Mouse (Mus musculus): ENCODE results near the gene Stpg3. TPM values are rescaled to one million over a fixed set of nuclear protein-coding genes. Genes with fewer than 3 reads are reported as not detected.

The Stpg3 gene
- total RNA-seq, 2 experiments from 2014 or later: not detected

DNA sequence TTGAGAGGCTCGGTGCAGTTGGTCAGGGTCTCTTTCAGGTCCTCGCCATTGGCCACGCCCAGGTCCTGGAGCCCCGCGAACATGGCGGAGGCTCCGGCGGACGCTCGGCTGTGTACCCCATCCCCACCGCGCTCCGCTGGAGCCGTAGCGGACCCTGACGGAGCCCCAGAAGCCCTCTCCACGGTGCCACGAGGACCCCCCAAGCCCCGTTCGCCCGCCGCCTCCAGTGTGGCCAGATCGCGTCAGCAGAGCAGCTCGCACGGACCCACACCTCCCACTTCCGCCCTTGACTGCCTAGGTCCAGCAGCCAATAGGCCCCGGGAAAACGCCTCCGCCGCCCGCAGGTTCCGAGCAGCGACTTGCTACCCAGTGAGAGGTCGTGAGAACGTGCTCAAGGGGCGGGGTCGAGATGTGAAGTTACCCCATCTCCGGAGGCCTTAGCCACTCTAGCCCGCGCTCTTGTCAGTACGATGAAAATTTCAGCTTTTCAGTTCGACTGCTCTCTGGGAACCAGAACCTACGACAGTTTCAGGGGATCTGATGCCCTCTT, 3.2 kb downstream of the Stpg3 start, which contains the start of gene Nelfb:
Gene Nelfb, minus strand, starts transcription at position 369 of the 550 bp plus-strand sequence.
- peak; percentile 99 for ATAC-seq (ENCODE audit: poor library complexity, severe bottlenecking)

DNA sequence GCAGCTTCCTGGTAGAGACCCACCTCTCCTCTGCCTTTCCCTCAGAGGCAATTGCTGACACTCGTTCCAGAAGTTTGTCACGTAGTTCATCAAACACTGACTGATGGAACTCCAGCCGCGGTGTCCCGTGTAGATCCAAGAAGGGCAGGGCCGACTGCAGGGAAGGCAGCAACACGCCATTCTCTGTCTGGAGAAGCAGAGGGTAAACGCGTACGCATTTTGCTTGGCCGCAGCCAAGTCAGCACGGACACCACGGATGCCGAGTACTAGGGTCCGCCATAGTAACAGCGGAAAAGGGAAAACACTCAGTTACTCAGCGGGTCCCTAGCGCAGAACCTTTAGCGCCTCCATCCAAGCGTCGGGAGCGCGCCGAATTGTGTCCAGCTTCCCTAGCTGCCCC, 3.8 kb downstream of the Stpg3 start:
- peak; percentile 19 for ATAC-seq (ENCODE audit: poor library complexity, severe bottlenecking)

DNA sequence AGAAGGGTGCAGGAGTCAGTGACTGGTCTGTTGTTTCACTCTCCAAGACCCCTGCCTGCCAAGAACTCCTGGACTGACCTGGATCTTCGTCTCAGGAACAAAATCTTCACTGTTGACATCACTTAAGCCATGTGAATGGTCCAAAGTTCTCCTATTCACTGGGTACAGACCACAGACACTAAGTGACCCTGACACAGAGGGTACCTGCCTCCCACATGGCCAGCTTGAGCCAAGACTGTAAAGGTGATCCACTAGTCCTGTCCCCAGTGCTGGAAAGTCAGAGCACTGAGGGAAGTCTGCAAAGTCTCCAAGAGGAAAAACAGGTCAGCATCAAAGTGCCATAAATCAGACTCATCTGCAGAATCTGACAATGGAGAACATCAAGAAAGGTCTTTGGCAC, 6.8 kb downstream of the Stpg3 start:
- ATAC-seq (ENCODE audit: poor library complexity, severe bottlenecking): no peak

DNA sequence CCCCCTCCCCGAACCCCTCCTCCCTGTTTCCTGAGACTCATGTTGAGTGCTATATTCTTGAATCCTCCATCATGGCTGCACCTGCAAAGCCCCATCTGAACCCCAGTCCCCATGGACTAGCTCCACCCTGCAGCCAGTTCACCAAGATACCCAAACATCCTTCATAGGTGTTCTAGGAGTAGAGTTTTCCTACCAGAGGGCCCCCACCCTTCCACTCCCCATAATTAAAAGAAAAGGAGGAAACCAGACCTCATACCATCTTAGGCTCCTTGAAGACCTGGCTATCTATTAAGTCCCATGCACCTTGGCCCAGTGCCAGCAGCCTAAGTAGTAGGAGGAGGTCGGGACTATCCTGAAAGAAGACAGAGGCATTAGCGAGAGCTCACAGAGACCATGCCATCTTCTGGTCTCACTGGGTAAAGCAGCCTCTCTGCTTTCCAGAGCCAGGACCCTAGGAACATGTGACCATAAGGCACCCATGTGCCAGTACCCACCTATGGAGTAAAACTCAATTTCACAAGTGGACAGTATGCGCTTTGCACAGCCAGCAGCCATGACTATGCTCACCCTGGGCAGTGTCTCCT, 10.7 kb downstream of the Stpg3 start:
- no peak for ATAC-seq (ENCODE audit: poor library complexity, severe bottlenecking)

DNA sequence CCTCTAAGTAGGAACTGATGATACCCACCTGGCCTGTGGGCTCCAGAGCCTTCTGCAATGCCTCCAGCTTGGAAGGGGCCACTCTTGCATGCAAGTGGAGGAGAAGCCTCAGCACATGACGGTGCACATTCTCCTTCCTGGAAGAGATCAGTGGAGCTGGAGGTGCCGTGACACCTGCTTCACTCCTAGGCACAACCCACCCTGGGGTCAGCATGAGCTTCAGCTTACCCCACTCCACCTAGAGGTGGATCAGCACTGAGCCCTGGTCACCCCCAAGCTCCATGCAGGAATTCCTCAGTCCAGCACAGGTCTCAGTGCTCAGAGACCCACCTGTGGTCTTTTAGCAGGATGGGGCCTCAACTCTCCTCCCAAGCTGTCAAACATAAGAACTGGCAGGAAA, 13.8 kb downstream of the Stpg3 start:
- ATAC-seq (ENCODE audit: poor library complexity, severe bottlenecking): no peak

DNA sequence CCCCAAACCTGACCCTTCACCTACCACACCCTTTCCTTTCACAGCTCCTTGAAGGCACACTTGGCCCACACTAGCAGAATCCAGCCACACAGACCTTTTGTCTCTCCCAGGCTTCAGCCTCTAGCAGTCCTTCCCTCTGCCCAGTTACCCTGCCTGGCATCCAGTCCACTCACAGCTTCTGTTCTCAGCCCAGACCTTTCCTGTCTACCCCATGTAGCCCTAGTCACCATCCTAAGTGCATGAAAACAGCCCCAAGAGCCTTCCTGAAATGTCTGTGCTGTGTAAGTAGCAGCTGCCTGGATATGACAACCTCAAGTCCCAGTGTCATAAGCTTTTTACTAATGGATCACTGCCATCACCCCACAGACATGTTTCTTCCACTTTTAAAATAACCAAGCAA, 16.5 kb downstream of the Stpg3 start:
- ATAC-seq (ENCODE audit: poor library complexity, severe bottlenecking): no peak

DNA sequence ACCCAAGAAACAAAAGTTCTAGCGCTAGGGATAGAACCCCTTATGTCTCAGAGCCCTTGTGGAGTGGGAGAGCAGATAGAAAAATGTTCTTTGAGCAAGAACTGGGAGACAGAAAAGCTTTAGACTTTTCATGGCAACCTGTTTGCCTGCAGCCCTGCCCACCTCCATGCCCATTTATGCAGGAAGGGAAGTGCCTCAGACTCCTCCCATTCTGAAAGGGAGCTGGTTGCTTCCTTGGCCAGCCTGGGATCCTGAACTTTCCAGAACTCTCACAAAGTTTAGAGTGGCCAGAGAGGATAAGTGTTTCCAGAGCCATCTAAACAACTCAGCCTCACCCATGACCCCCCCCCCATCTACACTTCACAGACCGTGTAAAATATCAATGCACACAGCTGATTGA, 17.2 kb downstream of the Stpg3 start:
- no peak for ATAC-seq (ENCODE audit: poor library complexity, severe bottlenecking)

DNA sequence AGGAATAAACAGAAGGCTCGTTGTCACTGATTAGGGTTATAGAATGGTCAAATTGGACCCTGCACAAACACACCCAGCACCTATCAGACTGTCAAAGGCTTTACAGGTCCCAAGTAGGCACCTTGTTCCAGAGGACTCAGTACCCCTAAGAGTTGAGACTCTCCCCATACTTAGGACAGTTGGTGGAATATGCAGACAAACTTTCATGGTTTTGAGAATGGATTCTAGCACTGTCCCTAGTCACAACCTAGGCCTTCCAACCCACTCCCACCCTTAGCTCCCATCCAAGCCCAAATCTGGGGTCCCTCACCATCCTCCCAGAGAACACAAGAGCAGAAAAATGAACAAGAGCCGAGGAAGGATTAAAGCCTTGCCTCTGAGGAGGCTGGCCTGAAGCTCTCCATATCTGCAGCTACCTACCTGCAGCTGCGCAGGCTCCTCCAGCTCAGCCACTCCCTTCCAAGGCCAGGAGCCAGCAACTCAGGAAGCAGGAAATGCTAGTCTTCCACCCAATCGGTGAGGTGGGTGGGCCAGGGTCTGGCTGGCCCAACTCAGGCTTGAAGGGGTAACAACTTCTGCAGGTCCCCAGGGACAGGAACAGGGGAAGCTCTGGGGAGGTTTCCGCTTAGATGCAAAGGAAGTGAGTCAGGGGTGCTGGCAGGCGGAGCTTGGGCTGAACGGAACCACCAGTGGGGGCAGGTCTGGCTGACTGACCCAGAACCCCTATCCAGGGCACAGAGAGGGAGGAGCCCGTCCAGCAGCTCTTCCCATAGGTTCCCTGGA, 18.1 kb downstream of the Stpg3 start, which contains the start of gene Tor4a:
Gene Tor4a, minus strand, starts transcription at position 715 of the 783 bp plus-strand sequence.
- ATAC-seq (ENCODE audit: poor library complexity, severe bottlenecking): peak; percentile 63

DNA sequence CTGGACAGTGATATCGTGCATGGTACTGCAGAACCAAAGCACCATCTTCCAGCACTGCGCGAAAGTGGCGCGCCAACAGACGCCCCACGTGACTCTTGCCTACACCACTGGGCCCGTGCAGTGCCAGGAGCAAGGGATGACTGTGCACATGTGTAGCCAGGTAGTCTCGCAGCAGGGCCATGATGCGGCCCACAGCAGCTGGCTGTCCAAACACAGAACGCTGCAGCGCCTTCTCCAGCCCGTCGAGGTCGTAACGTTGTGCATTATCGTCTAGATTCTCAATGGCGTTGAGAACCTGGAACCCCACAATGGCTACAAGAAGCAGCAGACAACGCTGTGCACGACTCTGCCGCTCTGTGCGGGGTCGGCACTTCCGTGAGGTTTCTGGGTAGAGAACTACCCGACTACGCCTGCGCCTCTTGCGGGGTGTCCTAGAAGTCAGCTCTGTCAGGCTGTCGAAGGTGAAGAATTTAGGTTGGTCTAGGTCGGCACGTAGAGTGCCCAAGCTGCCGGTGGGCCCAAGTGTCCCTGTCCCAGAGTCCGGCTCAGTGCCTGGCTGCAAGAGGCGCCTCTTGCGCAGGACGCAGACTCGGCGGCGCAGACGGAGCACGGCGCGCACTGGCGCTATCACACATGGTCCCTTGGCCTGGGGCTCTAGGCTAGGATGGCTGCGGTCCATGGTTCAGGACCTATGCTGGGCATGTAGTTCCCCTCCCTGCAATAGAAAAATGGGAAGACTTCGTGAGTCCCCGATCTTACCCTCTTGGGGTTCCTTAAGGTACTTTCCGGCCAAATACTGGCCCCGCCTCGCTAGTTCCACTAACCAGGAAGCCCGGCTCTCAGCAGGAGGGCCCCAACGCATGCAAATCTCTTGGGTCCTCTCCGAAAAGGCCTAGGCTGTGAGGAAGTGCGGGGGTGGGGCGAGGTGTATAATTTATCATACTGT, 19.0 kb downstream of the Stpg3 start:
- peak; percentile 41 for ATAC-seq (ENCODE audit: poor library complexity, severe bottlenecking)

DNA sequence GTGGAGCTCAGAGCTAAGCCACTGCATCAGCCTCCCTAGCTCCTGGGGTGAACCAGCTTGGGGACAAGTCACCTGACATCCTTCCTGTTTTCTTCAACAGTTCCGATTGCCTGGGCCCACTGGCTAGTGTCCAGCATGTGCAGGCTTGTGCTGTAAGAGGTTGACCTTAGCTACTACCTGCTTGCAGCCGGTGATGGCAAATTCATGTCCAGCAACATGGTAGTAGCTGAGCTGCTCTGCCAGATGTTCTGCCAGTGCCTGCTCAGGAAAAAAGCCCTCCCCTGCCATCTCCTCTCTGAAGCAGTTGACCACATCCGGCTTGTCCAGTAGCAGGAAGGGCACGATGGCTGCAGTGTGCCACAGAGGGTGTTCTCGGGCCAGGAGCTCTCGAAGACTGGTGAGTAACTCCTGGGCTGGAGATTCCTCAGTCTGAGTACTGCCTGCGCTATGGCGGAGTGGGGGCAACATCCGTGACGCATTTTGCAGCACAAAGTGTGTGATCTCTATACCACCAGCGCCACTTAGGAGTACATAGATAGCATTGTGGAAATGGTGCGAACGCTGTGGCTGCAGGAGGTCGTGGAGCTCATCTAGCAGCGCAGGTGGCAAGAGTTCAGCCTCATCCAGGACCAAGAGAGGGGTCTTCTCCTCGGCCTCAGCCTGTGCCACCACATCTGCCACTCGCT, 19.8 kb downstream of the Stpg3 start:
- peak; percentile 51 for ATAC-seq (ENCODE audit: poor library complexity, severe bottlenecking)

DNA sequence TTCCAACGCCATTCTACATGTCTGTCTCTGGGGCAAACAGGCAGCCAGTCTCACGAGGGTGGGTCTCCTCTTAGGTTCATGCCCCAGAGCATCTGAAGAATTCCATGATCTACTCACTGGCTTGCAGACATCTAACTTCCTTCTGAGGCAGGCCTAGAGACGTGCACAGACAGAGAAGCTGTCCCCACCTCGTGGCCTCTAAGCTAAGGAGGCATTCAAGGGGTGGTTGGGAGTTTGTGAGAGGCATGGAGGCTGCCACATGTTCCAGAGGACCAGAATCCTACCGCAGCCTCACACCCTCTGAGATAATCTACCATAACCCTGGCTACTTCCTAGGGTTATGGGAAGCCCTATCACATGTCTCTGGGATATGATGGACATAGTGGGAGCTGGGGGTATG, 20.4 kb downstream of the Stpg3 start:
- no peak for ATAC-seq (ENCODE audit: poor library complexity, severe bottlenecking)

DNA sequence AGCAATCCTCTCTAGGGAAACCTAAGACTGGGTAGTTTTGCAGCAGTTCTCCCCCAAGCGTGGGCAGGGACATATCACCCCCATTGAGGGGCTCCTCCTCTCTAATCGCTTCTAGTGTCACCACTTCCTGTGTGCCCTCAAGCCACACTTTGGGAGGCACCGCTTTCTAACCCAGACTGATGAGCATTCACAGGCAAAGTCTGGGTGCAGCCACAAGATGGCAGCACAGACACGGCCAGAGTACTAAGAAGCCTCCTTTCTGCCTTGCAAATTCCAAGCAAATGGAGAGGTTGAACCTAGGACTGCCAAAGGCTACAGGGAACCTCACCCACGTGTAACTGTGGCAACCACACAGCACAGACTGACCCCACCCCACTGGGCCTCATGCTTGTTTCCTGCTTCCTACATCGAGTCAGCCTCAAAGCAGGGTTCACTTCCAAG, 21.1 kb downstream of the Stpg3 start:
- peak; percentile 44 for ATAC-seq (ENCODE audit: poor library complexity, severe bottlenecking)

DNA sequence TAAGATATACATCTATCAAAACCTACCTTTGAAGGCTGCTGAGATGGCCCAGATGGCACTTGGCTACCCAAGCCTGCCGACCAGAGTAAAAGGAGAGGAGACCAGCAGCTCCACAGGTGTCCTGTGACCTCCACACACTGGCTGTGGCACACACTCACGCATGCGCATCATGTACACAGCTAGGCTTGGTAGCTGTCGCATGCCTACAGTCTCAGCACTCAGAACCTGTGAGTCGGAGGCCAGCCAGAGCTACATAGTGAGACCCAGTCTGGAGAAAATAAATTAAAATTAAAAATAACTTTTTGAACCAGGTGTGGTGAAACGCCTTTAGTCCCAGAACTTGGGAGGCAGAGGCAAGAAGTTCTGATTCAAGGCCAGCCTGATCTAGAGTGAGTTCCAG, 26.6 kb downstream of the Stpg3 start:
- ATAC-seq (ENCODE audit: poor library complexity, severe bottlenecking): no peak

DNA sequence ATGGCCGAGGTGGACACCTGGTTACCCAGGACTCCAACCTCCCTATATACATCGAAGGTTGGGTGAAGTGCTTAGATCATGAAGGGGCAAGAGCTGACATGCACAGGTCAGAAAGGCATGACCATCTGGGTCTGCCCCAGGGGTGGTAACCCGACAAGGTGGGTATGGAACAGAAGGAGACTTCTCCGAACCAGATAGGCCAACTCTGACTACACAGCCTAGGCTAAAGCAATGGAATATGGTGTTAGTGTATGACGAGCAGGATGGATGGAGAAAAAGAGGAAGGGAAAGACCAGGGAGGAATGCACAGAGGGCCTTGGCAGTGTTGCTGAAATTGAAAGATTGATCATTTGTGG, 27.9 kb downstream of the Stpg3 start:
- ATAC-seq (ENCODE audit: poor library complexity, severe bottlenecking): no peak

DNA sequence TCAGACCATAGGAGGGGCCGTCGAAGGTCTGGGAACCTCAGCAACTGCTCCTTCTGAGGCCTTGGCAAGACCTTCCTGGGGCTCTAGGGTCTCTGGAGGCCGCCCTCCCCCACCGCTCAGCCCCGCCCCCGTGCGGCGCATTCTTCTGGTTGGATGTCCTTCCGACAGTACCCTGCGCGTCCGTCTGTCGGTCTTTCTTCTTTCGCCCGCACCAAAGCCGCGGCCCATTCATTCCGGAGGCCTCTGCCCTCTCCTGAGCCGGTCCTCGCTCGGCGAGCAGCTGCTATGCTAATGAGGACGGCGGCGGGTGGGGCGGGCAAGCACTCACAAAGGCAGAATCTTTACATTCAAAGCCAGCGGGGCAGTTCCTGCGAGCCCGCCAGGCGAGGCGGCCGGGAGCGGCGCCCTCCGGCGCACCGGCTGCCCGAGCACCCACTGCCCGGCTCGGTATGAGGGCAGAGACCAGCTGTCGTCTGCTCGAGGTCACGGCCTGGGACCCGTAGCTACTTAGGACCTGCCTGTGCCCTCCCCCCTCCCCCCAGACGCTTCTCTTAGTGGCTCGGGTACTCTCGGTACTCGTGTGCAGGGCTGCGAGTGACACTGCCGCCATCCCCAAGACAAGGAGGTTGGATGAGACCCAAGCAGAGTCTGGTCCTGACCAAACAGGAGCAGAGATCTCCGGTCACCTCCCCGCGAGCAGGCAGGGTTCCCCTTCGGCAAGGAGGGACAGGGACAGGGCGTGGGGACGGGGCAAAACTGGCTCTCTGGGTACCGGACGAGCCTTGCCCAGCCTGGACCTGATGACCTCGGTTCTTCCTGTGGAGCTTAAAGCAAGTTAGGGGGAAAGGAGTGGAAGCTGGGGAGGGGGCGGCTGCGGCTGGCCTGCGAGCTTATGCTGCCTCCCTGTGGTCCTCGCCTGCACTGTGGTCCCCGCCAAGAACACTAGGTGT, 28.5 kb downstream of the Stpg3 start:
- peak; percentile 33 for ATAC-seq (ENCODE audit: poor library complexity, severe bottlenecking)

DNA sequence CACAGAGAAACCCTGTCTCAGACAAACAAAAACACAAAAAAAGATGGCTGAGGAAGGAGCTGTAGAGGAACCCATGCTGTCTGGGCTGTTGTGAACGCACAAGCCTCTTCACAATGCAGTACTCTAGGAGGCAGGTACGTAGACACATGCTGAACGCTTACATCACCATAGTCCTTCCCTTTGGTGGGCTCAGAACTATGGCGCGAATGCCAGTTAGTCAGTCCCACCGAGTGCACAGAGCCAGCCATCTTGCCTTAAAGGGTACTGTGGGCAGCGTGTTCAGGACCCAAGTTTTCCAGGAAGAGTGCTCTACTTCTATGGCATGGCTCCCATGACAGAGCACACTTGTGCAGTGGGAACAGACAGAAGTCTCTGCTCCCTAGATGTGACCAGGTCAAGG, 29.9 kb downstream of the Stpg3 start:
- ATAC-seq (ENCODE audit: poor library complexity, severe bottlenecking): no peak

DNA sequence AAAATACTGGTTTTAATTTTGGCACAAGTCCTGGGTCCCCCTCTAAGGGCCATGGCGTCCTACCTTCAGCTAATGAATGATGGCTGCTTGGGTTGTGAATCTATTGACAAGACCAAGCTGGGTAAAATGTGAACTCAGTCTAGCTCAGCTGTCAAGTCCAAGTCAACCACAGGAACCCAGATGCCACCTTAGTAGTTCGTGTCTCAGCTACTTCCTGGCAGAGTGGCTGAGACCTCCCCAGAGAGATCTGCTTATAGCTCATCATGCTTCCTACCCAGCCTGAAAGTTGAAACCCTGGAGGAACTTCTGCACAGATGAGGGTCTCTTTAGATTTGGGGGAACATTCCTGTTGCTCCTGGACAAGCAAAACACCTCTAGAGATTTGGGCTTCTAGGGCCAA, 31.1 kb downstream of the Stpg3 start:
- ATAC-seq (ENCODE audit: poor library complexity, severe bottlenecking): no peak

DNA sequence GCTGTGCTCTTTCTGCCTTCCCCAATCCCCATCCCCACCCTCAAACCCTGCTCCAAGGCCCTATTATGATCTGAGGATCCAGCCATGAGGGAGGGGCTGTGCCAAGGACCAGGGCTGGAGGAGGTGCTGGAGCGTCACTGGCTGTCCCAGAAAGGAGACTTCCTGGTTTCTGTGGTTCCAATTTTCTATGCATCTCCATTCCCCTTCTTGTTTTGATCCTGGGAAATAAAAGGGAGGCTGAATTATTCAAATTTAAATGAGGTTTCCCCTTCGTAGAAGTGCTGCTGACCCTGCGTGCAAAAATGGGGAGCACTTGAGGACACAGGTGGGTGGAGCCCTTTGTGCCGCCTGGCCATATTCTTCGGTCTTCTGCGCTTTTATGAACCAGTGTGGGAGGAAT, 31.8 kb downstream of the Stpg3 start:
- no peak for ATAC-seq (ENCODE audit: poor library complexity, severe bottlenecking)

DNA sequence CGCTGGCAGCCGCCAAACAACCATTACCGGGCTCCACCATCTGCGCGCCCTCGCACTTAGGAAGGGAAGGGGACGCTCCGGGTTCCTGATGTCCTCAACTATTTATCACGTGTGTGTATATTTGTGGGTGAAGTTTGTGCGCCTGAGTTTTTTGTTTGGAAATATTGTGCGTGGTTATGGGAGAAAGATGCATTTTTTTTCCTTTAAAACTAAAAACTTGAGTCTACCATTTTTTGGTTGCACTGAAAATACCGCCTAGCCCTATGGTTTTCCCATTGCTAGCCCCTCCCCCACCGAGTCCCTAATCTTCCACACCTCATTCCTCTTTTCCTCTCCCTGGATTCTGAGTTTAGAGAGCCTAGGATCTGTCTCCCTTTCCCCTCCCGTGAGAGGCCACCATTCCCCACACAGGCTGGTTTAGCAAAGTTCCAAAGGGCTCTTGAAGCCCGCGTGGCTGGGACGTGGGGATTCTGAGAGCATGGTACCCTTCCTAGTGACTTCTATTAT, 32.5 kb downstream of the Stpg3 start:
- no peak for ATAC-seq (ENCODE audit: poor library complexity, severe bottlenecking)
